Comparison of ENCODE assay signal across 9 mouse cellular contexts in the genomic region with DNA sequence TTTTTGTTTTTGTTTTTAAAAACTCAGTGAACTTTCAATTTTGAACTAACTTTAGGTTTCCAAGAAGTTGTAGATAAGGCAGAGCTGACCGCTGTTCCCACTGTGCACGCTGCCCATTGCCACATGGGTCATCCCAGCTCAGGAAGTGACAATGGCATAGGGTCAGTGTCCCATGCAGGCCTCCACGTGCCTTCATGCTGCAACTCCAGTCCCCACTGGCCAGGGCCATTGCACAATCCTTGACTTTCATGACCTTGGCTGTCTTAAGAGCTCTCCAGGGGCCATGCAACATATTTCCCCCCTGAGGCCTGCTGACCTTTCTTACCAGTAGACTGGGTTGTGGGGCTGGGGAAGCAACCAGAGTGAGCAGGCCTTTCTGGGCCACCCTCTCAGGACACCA. TPM values are rescaled to one million over a fixed set of nuclear protein-coding genes. Genes with fewer than 3 reads are reported as not detected.
DNase-seq lines count a peak whose midpoint lies in the region; ATAC-seq and TF ChIP-seq lines count a peak whose summit lies in the region.
"Had no signal": no experiment of that assay in that cellular context is flagged by ENCODE, and none has a peak within 500 bp of the region (broad histone marks: within the 10 kb centered on the region; RNA-seq: fewer than 3 reads in every experiment).

No protein-coding gene starts in this region.

- H3K4me1 ChIP-seq in liver, adult 2 months (ENCODE audit: control insufficient read depth, insufficient read depth, low read length): peaks cover 28% of the 10 kb centered on the region
- H3K4me1 ChIP-seq in liver, embryonic 11.5 days (replicated peaks; ENCODE audit: control insufficient read depth, insufficient read depth, low read length): peaks cover 35% of the 10 kb centered on the region
- H3K4me1 ChIP-seq in liver, embryonic 14.5 days (replicated peaks; ENCODE audit: control insufficient read depth in 2 of 2, insufficient read depth in 2 of 2, low read length in 1 of 2): peaks cover 8 to 20% of the 10 kb centered on the region in 2 experiments
- peaks cover 26% of the 10 kb centered on the region; the same call in 1 of the 2 replicates for H3K4me1 ChIP-seq in hindbrain, embryonic 13.5 days (replicated peaks)

- peak overlapping the region; percentile 78 for H3K27ac ChIP-seq in liver, adult 2 months (replicated peaks; ENCODE audit: insufficient read depth, low read depth, low read length)
- H3K27ac ChIP-seq in liver, embryonic 11.5 days (ENCODE audit: low read depth, low read length): no peak overlapping the region
- H3K27ac ChIP-seq in liver, embryonic 14.5 days: no peak overlapping the region
- no peak overlapping the region for H3K27ac ChIP-seq in hindbrain, embryonic 13.5 days
- H3K27ac ChIP-seq: hindbrain, postnatal 0 days; limb, embryonic 13.5 days had no signal

- no peaks in the 10 kb centered on the region for H3K27me3 ChIP-seq in liver, adult 2 months (ENCODE audit: control insufficient read depth, insufficient read depth, low read length)
- no peaks in the 10 kb centered on the region for H3K27me3 ChIP-seq in liver, embryonic 11.5 days (replicated peaks; ENCODE audit: control insufficient read depth, insufficient read depth, low read length)
- no peaks in the 10 kb centered on the region for H3K27me3 ChIP-seq in liver, embryonic 14.5 days (ENCODE audit: control insufficient read depth, insufficient read depth, low read length)
- H3K27me3 ChIP-seq in hindbrain, embryonic 13.5 days: no peaks in the 10 kb centered on the region
- H3K27me3 ChIP-seq: limb, embryonic 13.5 days had no signal

- no peak overlapping the region for H3K4me2 ChIP-seq in liver, embryonic 11.5 days
- no peak overlapping the region for H3K4me2 ChIP-seq in liver, embryonic 14.5 days (ENCODE audit: low read depth)
- no peak overlapping the region for H3K4me2 ChIP-seq in hindbrain, embryonic 13.5 days
- H3K4me2 ChIP-seq: limb, embryonic 13.5 days had no signal

- no peak overlapping the region for H3K9ac ChIP-seq in liver, adult 2 months (ENCODE audit: low read depth, low read length)
- H3K9ac ChIP-seq in liver, embryonic 11.5 days (ENCODE audit: low read depth, low read length): no peak overlapping the region
- no peak overlapping the region for H3K9ac ChIP-seq in liver, embryonic 14.5 days (replicated peaks)
- no peak overlapping the region for H3K9ac ChIP-seq in hindbrain, embryonic 13.5 days
- H3K9ac ChIP-seq: limb, embryonic 13.5 days had no signal

- peaks cover 2% of the 10 kb centered on the region; the same call in 1 of the 2 replicates for H3K36me3 ChIP-seq in liver, adult 2 months (ENCODE audit: control insufficient read depth, insufficient read depth, low read length)
- peaks cover 19% of the 10 kb centered on the region for H3K36me3 ChIP-seq in liver, embryonic 11.5 days (ENCODE audit: control insufficient read depth, insufficient read depth, low read length)
- H3K36me3 ChIP-seq in liver, embryonic 14.5 days (replicated peaks; ENCODE audit: control insufficient read depth, insufficient read depth, low read depth): no peaks in the 10 kb centered on the region
- peaks cover 75% of the 10 kb centered on the region for H3K36me3 ChIP-seq in hindbrain, embryonic 13.5 days

- no peak for TF ChIP-seq CTCF in liver, adult 2 months (IDR thresholded peaks at IDR 0.05; ENCODE audit: low read depth, low read length)
- TF ChIP-seq CTCF in liver, embryonic 14.5 days (IDR thresholded peaks at IDR 0.05; ENCODE audit: low read depth): no peak

- TF ChIP-seq POLR2A in liver, adult 2 months (IDR thresholded peaks at IDR 0.05; ENCODE audit: extremely low read depth, insufficient read depth, low read length): no peak

- 1% methylated on average over 3 of the region's 3 CpGs for WGBS in liver, adult 2 months
- 67% methylated on average over 3 of the region's 3 CpGs for WGBS in liver, embryonic 11.5 days
- 70% methylated on average over 3 of the region's 3 CpGs for WGBS in liver, embryonic 14.5 days (ENCODE audit: insufficient replicate concordance)
- 88% methylated on average over 3 of the region's 3 CpGs for WGBS in hindbrain, embryonic 13.5 days

- H3K9me3 ChIP-seq in liver, embryonic 11.5 days (ENCODE audit: control insufficient read depth, low read length): no peaks in the 10 kb centered on the region
- no peaks in the 10 kb centered on the region for H3K9me3 ChIP-seq in liver, embryonic 14.5 days (ENCODE audit: control insufficient read depth, low read length)
- no peaks in the 10 kb centered on the region for H3K9me3 ChIP-seq in hindbrain, embryonic 13.5 days

- ATAC-seq in liver, embryonic 11.5 days (replicated peaks; ENCODE audit: low FRiP score): no peak
- ATAC-seq in liver, embryonic 14.5 days (ENCODE audit: insufficient read depth): peak; percentile 36; the same call in 1 of the 2 replicates
- ATAC-seq in hindbrain, embryonic 13.5 days (ENCODE audit: low FRiP score): no peak
- ATAC-seq: hindbrain, postnatal 0 days had no signal

- TF ChIP-seq EP300 in liver, embryonic 14.5 days (IDR thresholded peaks at IDR 0.05; ENCODE audit: low read depth): no peak

- H3K4me3 ChIP-seq in liver, adult 2 months (ENCODE audit: insufficient read depth, low read depth, low read length): no peak overlapping the region
- H3K4me3 ChIP-seq in liver, embryonic 11.5 days (ENCODE audit: low read depth, low read length): no peak overlapping the region
- no peak overlapping the region for H3K4me3 ChIP-seq in liver, embryonic 14.5 days (ENCODE audit: insufficient read depth in 1 of 2, low read depth in 2 of 2, low read length in 2 of 2)
- H3K4me3 ChIP-seq in hindbrain, embryonic 13.5 days: no peak overlapping the region
- H3K4me3 ChIP-seq: limb, embryonic 13.5 days had no signal

- peak; percentile 100 for DNase-seq in liver, adult 2 months (ENCODE audit: extremely low read depth, low read depth, low spot score)
- DNase-seq in liver, embryonic 11.5 days (ENCODE audit: low spot score): no peak
- peak; percentile 80 to 89 for DNase-seq in adrenal gland, postnatal 36 days
- peak in 2 of 3 experiments; percentile 17 to 25 for DNase-seq in liver, embryonic 14.5 days (ENCODE audit: low read depth in 3 of 3, low spot score in 3 of 3)
- DNase-seq in skeletal muscle tissue, adult 2 months (ENCODE audit: low read depth, low spot score): peak; percentile 74
- DNase-seq in cerebellum, postnatal 4 days (ENCODE audit: low spot score in 2 of 2): no peak

- H3K79me2 ChIP-seq in liver, adult 2 months (ENCODE audit: control insufficient read depth, insufficient read depth, low read length): peaks cover 46% of the 10 kb centered on the region

RNA-seq across cellular contexts. Expression of gene Dusp1, which starts 9.4 kb away (rescaled TPM):
- total RNA-seq in liver, adult 2 months (2014; rRNA removed): 10.5 and 10.7 TPM in 2 replicates
- polyA plus RNA-seq in liver, adult 2 months (2012; rRNA removed): 22.2 and 40.0 TPM in 2 replicates
- 18.6 and 22.7 TPM in 2 replicates for polyA plus RNA-seq in liver, embryonic 11.5 days (2014; fragmentation: Nextera tagmentation; extraction: Ambion mirVana)
- total RNA-seq in adrenal gland, postnatal 36 days (2021): 10 to 100 TPM; 56.9 to 62.5 TPM
- polyA plus RNA-seq in liver, embryonic 14.5 days (2012; rRNA removed): 25.0 and 26.8 TPM in 2 replicates
- polyA plus RNA-seq in liver, embryonic 14.5 days (2014; fragmentation: Nextera tagmentation; extraction: Ambion mirVana): 25.9 and 29.9 TPM in 2 replicates
- polyA plus RNA-seq in hindbrain, embryonic 13.5 days (2015; fragmentation: Nextera tagmentation; extraction: Ambion mirVana): 34.5 and 35.5 TPM in 2 replicates

RNA-seq across cellular contexts. Expression of gene Ergic1, which starts 10.1 kb away (rescaled TPM):
- total RNA-seq in liver, adult 2 months (2014; rRNA removed): 30.7 and 34.6 TPM in 2 replicates
- 93.3 and 106 TPM in 2 replicates for polyA plus RNA-seq in liver, adult 2 months (2012; rRNA removed)
- 89.5 and 96.1 TPM in 2 replicates for polyA plus RNA-seq in liver, embryonic 11.5 days (2014; fragmentation: Nextera tagmentation; extraction: Ambion mirVana)
- total RNA-seq in adrenal gland, postnatal 36 days (2021): 100 to 1,000 TPM; 159 to 160 TPM
- polyA plus RNA-seq in liver, embryonic 14.5 days (2012; rRNA removed): 26.0 and 27.5 TPM in 2 replicates
- 31.3 and 33.4 TPM in 2 replicates for polyA plus RNA-seq in liver, embryonic 14.5 days (2014; fragmentation: Nextera tagmentation; extraction: Ambion mirVana)
- polyA plus RNA-seq in hindbrain, embryonic 13.5 days (2015; fragmentation: Nextera tagmentation; extraction: Ambion mirVana): 86.8 and 90.1 TPM in 2 replicates

Comparison
In these comparisons a context has a peak if more than half of its experiments do, and no peak if none do; other contexts are left out.
1. DNase-seq: peak in liver, adult 2 months (single experiment), adrenal gland, postnatal 36 days (2 of 2), liver, embryonic 14.5 days (2 of 3) and skeletal muscle tissue, adult 2 months (single experiment); none in liver, embryonic 11.5 days (single experiment) and cerebellum, postnatal 4 days (0 of 2).